ENCODE assay signal across 27 mouse cellular contexts in genomic region chr1:192515373-192515772, GRCm38 (mm10).
"Had no signal": no experiment of that assay in that cellular context is flagged by ENCODE, and none has a peak within 500 bp of the region (broad histone marks: within the 10 kb centered on the region; RNA-seq: fewer than 3 reads in every experiment).

No protein-coding gene starts in this region.

- H3K9me3 ChIP-seq: heart, embryonic 10.5 days; heart, embryonic 12.5 days; hindbrain, embryonic 10.5 days; hindbrain, embryonic 12.5 days; kidney, embryonic 15.5 days; limb, embryonic 12.5 days; liver, embryonic 13.5 days had no signal

- H3K4me3 ChIP-seq: gastrocnemius, adult 2 months; heart, embryonic 10.5 days; heart, embryonic 12.5 days; hindbrain, embryonic 10.5 days; hindbrain, embryonic 12.5 days; kidney, embryonic 15.5 days; limb, embryonic 12.5 days; liver, embryonic 13.5 days had no signal

- H3K4me1 ChIP-seq: liver, embryonic 13.5 days had no signal

- H3K27ac ChIP-seq: gastrocnemius, adult 2 months; heart, embryonic 10.5 days; hindbrain, embryonic 10.5 days; hindbrain, embryonic 12.5 days; hindbrain, embryonic 14.5 days; kidney, embryonic 15.5 days; kidney, postnatal 0 days; limb, embryonic 12.5 days; liver, embryonic 13.5 days had no signal

- H3K9ac ChIP-seq: heart, embryonic 12.5 days; hindbrain, embryonic 12.5 days; hindbrain, embryonic 14.5 days; kidney, embryonic 15.5 days; limb, embryonic 12.5 days; liver, embryonic 13.5 days had no signal

- H3K4me2 ChIP-seq: heart, embryonic 12.5 days; hindbrain, embryonic 12.5 days; hindbrain, embryonic 14.5 days; kidney, embryonic 15.5 days; limb, embryonic 12.5 days; liver, embryonic 11.5 days; liver, embryonic 13.5 days had no signal

- ATAC-seq: hindbrain, embryonic 16.5 days; inflammation-experienced regulatory T-cells, adult 6 months had no signal

- H3K36me3 ChIP-seq: heart, embryonic 10.5 days; heart, embryonic 12.5 days; hindbrain, embryonic 10.5 days; hindbrain, embryonic 12.5 days; kidney, embryonic 15.5 days; limb, embryonic 12.5 days; liver, embryonic 13.5 days had no signal

- DNase-seq: gastrocnemius, adult 2 months; gastrocnemius, postnatal 10 days; gastrocnemius, postnatal 25 days; heart, adult 18-20 months; heart, postnatal 10 days; heart, postnatal 4 days; kidney, adult 11 months; kidney, adult 2 months; kidney, adult 9 months; kidney, postnatal 14 days; kidney, postnatal 36 days; layer of hippocampus, adult 9-11 months; layer of hippocampus, postnatal 36 days; left cerebral cortex, postnatal 4 days; liver; liver, embryonic 13.5 days had no signal

- H3K27me3 ChIP-seq: heart, embryonic 12.5 days; hindbrain, embryonic 12.5 days; kidney, embryonic 15.5 days; limb, embryonic 12.5 days; liver, embryonic 13.5 days had no signal
